Mouse (Mus musculus) midbrain, embryonic 16.5 days (tissue): Measurements from ENCODE around the gene Vps52. TPM values are rescaled to one million over a fixed set of nuclear protein-coding genes. Genes with fewer than 3 reads are reported as not detected.

Source experiments
- ATAC-seq: fragments of 200-750 bp; cut with Nextera tagmentation; 2 replicates; pipeline ENCODE4 v1.8.0; 2017; ENCODE audit warnings: moderate TSS enrichment
- H3K27ac ChIP-seq: fragments of 300-500 bp; sonication (generic); 2 replicates; pipeline ENCODE4 v1.5.1; 2014; ENCODE audit warnings: mild to moderate bottlenecking, low read length, mixed read lengths
- H3K27me3 ChIP-seq: fragments of 300-500 bp; sonication (generic); 2 replicates; pipeline ENCODE4 v1.6.1; 2014; ENCODE audit warnings: low read depth, low read length, mixed read lengths; ENCODE audit not compliant: control insufficient read depth, insufficient read depth
- H3K36me3 ChIP-seq: fragments of 300-500 bp; sonication (generic); 2 replicates; pipeline ENCODE4 v1.6.1; 2014; ENCODE audit warnings: mild to moderate bottlenecking, low read length, moderate library complexity, mixed read lengths; ENCODE audit not compliant: control insufficient read depth, insufficient read depth
- H3K4me1 ChIP-seq: fragments of 300-500 bp; sonication (generic); 2 replicates; pipeline ENCODE4 v1.6.1; 2014; ENCODE audit warnings: mild to moderate bottlenecking, low read length, mixed read lengths; ENCODE audit not compliant: control insufficient read depth, insufficient read depth
- H3K4me2 ChIP-seq: fragments of 300-500 bp; sonication (generic); 2 replicates; pipeline ENCODE4 v1.6.1; 2014; ENCODE audit warnings: mild to moderate bottlenecking, low read length, mixed read lengths
- H3K4me3 ChIP-seq: fragments of 300-500 bp; sonication (generic); 2 replicates; pipeline ENCODE4 v1.5.1; 2014; ENCODE audit warnings: low read depth, mild to moderate bottlenecking, low read length, moderate library complexity, mixed read lengths
- H3K9ac ChIP-seq: fragments of 300-500 bp; sonication (generic); 2 replicates; pipeline ENCODE4 v1.6.1; 2014; ENCODE audit warnings: low read depth, low read length, mixed read lengths
- H3K9me3 ChIP-seq: fragments of 300-500 bp; sonication (generic); replicated peaks from 2 replicates; pipeline ENCODE4 v1.6.1; 2014; ENCODE audit warnings: mild to moderate bottlenecking, low read length, mixed read lengths; ENCODE audit not compliant: control insufficient read depth, poor library complexity, severe bottlenecking
- WGBS: fragments of 180-500 bp; shearing (Covaris S2); extraction: QIAGEN DNeasy Blood & Tissue Kit; methylation state at CpG from one replicate; pipeline ENCODE4 v1.1.7; 2014; 5-methylcytosine and 5-hydroxymethylcytosine counted together
- polyA plus RNA-seq: library from polyadenylated mRNA; unstranded; fragments of >200 nt; fragmentation: Nextera tagmentation; extraction: Ambion mirVana; gene quantifications from 2 replicates; pipeline ENCODE4 v1.2.1, GENCODE M21; 2015

Vps52 gene
- polyA plus RNA-seq, 1 experiment from 2014 or later: 80.5 TPM

DNA sequence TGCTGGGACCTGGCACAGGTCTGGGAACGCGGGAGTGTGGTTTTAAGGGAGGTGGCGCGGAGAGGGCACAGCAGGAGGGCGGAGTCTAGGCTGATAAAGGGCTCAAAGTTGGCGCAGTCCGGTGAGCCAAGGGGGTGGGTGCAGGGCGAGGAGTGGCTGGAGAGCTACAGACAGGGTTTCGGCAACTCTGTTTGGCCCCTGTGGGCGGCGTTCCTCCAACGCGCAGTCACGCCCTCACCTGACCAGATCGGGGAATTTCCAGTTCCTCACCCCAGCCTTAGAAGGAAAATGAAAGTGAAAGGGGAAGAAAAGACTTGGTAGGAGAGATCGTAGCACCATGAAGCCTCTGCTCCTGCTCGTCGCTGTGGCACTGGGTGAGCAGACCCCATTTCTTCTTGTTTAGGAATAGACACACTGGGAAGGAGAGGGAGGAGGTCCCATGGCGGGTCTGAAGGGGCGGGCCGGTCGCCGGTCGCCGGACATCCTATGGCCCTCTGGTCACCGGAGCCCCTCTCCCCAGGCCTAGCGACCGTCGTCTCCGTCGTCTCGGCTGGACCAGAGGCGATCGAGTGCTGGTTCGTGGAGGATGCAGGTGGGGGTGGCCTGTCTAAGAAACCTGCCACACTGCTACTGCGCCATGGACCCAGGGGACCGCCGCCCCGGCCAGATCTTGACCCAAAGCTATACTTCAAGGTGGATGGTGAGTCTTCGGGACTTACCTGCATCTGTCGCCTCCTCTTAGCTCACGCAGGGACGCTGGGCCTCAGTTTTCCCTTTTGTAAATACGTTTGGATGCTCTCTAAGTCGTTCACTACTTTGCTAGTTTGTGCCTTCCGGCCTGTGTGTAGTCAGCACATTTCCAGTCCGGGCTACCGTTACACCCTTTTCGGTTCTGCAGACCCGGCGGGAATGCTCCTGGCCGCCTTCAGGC lies 36.0 kb upstream of the Vps52 start:
- peak overlapping the region; percentile 23; the same call in 1 of the 2 replicates for H3K27ac ChIP-seq
- 2% methylated on average over 52 of the region's 52 CpGs for whole genome bisulfite sequencing
- H3K27me3 ChIP-seq: peaks cover 2% of the 10 kb centered on the region; the same call in 1 of the 2 replicates
- H3K4me3 ChIP-seq: peak overlapping the region; percentile 37
- H3K4me2 ChIP-seq: peak overlapping the region; percentile 59
- peaks cover 25% of the 10 kb centered on the region for H3K4me1 ChIP-seq
- H3K36me3 ChIP-seq: no peaks in the 10 kb centered on the region
- peak overlapping the region; percentile 54 for H3K9ac ChIP-seq
- no peak for ATAC-seq
- no peaks in the 10 kb centered on the region for H3K9me3 ChIP-seq

DNA sequence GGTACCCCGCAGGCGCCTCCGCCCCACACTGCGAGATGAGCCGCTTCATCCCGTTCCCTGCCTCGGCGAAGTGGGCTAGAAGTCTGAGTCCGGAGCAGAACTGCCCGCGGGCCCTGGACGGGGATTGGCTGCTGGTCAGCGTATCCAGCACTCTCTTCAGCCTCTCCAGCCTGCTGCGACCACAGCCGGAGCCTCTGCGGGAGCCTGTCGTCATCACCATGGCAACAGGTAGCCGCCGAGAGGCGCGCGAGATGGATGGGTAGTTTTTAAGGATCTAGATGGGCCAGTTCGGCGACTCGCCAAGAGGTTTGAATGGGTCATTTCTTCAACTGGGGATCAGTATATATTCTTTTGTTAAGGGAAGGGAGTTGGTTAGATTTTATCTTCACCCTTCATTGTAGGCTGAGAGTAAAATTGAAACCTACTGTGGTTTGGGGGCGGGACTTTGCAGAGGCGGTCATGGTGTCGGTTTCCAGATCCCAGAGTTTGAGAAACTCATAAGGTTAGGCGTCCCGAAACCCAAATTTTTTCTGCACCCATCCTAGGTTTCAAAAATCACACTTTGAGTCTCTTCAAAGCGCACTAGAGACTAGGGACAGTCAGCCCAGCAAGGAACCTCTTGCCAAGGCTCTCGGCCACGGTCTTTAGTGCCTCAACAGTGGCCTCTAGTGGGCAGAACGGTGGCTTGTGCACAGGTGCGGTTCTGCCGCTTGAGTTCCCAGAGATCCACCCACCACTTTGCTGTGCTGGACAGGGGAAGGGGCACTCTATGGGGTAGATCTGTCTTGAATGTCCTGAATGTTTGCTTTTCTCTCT lies 35.1 kb upstream of the Vps52 start:
- no peaks in the 10 kb centered on the region for H3K9me3 ChIP-seq
- 1% methylated on average over 36 of the region's 36 CpGs for WGBS
- H3K4me3 ChIP-seq: peak overlapping the region; percentile 37
- ATAC-seq: no peak; the same call in 1 of the 2 replicates
- H3K4me1 ChIP-seq: peaks cover 20% of the 10 kb centered on the region
- H3K27ac ChIP-seq: 0 out of 2 replicates have a peak overlapping the region, but pooled peaks have one; percentile 23
- peak overlapping the region; percentile 54 for H3K9ac ChIP-seq
- peak overlapping the region; percentile 59 for H3K4me2 ChIP-seq
- no peaks in the 10 kb centered on the region for H3K36me3 ChIP-seq
- peaks cover 2% of the 10 kb centered on the region; the same call in 1 of the 2 replicates for H3K27me3 ChIP-seq

DNA sequence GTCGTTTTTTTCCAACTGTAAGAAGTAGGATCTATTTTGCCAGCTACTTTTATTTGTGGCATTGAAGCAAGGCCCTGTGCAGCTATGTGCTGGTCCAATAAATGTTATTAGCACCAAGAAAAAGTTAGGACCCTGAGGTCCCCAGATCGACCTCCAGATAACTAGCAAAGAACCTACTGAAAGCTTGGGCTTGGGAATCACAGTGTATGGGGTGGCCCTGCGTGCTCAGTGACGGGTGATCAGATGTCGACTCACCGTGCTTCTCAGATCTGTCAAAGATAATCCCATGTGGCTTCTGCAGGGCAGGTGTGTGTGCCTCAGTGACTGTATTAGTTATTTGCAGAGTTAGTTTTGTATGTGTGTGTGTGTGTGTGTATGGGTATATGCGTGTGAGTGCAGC lies 34.3 kb upstream of the Vps52 start:
- no peak for ATAC-seq
- WGBS: 90% methylated on average over 7 of the region's 7 CpGs
- Histone ChIP-seq H3K36me3 (peaks cover 3% of the 10 kb centered on the region; the same call in 1 of the 2 replicates), H3K27me3 (peaks cover 2% of the 10 kb centered on the region; the same call in 1 of the 2 replicates), H3K9ac (no peak overlapping the region), H3K4me2 (no peak overlapping the region), H3K27ac (no peak overlapping the region), H3K9me3 (no peaks in the 10 kb centered on the region), H3K4me1 (peaks cover 20% of the 10 kb centered on the region), H3K4me3 (no peak overlapping the region)

DNA sequence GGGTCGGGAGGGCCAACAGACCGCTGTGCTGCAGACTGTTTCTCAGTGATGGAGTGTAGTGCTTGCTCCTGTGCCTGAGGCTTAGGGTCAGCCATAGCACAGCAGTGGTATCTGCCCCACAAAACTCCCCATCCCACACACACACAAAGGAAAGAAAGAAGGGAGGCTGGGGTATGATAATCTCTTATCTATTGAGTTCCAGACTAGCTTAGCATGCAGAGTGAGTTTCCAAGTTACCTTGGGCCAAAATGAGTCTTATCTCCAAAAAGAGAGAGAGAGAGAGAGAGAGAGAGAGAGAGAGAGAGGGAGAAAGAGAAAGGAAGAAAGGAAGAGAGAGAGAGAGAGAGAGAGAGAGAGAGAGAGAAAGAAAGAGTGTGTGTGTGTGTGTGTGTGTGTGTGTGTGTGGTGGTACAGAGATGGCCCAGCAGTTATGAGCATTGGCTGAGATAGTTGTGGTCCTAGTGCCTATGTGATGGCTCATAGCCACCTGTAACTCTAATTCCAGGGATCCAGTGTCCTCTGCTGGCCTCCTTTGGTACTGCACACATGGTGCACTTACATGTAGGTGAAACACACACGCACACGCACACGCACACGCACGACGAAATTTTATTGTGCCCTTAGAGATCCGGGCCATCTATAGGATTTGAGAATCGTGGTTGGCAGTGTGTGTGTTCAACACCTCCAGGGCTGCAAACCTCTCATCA lies 30.9 kb upstream of the Vps52 start:
- no peak overlapping the region for H3K4me2 ChIP-seq
- peaks cover 5% of the 10 kb centered on the region; the same call in 1 of the 2 replicates for H3K36me3 ChIP-seq
- H3K27me3 ChIP-seq: no peaks in the 10 kb centered on the region
- no peak overlapping the region for H3K4me3 ChIP-seq
- peaks cover 17% of the 10 kb centered on the region for H3K4me1 ChIP-seq
- ATAC-seq: no peak
- H3K9me3 ChIP-seq: no peaks in the 10 kb centered on the region
- 87% methylated on average over 10 of the region's 10 CpGs for WGBS
- H3K9ac ChIP-seq: no peak overlapping the region
- H3K27ac ChIP-seq: no peak overlapping the region

DNA sequence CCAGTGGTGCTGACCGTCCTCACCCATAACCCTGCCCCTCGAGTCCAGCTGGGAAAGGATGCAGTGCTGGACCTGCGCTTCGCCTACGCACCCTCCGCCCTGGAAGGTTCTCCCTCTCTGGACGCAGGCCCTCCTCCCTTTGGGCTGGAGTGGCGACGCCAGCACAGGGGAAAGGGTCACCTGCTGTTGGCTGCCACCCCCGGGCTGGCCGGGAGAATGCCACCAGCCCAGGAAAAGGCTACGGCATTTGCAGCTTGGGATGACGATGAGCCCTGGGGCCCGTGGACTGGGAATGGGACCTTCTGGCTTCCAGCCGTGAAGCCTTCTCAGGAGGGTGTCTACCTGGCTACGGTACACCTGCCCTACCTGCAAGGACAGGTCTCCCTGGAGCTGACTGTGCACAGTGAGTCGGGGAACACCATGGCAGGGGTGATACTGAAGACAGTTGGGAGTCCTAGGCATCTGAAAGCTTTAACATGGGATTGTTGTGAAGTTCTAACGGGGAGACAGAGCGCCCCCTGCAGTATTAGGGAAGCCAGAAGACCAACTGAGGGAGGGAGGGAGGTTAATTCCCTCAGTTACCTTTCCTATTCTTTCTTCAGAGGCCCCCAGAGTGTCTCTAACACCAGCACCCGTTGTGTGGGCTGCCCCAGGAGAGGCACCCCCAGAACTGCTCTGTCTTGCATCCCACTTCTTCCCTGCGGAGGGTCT lies 30.1 kb upstream of the Vps52 start:
- Histone ChIP-seq H3K27me3 (no peaks in the 10 kb centered on the region), H3K4me1 (peaks cover 10% of the 10 kb centered on the region), H3K9me3 (no peaks in the 10 kb centered on the region), H3K36me3 (peaks cover 5% of the 10 kb centered on the region; the same call in 1 of the 2 replicates), H3K4me2 (no peak overlapping the region), H3K4me3 (no peak overlapping the region), H3K9ac (no peak overlapping the region), H3K27ac (no peak overlapping the region)
- no peak for ATAC-seq
- 85% methylated on average over 20 of the region's 21 CpGs for WGBS

DNA sequence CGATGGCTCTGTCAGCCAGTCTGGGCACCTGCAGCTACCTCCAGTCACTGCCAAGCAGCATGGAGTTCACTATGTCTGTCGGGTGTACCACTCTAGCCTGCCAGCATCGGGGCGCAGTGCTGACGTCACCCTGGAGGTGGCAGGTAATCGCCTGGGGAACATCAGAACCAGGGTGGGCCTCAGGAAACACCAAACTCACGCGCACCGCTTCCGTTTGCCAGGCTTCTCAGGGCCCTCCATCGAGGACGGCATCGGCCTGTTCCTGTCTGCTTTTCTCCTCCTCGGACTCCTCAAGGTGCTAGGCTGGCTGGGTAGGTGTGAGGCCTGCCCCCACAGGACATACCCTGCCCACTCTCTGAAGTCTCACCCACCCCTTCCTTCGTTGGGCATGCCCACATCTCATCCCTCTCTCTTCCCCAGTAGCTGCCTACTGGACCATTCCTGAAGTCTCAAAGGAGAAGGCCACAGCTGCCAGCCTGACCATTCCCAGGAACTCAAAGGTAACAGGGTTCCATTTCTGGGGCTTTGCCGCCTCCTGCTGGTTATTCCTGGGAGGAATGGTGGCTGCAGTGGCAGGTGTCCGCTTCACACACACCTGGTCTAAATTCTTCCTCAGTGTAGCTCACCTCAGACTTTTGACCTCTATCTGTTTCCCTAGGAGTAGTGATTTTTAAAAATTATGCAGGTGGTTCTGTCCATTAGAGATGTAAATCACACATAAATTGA lies 29.2 kb upstream of the Vps52 start:
- Histone ChIP-seq H3K9me3 (no peaks in the 10 kb centered on the region), H3K36me3 (peaks cover 5% of the 10 kb centered on the region; the same call in 1 of the 2 replicates), H3K27ac (no peak overlapping the region), H3K4me2 (no peak overlapping the region), H3K9ac (no peak overlapping the region), H3K4me3 (no peak overlapping the region), H3K27me3 (no peaks in the 10 kb centered on the region), H3K4me1 (peaks cover 17% of the 10 kb centered on the region)
- no peak for ATAC-seq
- 80% methylated on average over 17 of the region's 17 CpGs for WGBS

DNA sequence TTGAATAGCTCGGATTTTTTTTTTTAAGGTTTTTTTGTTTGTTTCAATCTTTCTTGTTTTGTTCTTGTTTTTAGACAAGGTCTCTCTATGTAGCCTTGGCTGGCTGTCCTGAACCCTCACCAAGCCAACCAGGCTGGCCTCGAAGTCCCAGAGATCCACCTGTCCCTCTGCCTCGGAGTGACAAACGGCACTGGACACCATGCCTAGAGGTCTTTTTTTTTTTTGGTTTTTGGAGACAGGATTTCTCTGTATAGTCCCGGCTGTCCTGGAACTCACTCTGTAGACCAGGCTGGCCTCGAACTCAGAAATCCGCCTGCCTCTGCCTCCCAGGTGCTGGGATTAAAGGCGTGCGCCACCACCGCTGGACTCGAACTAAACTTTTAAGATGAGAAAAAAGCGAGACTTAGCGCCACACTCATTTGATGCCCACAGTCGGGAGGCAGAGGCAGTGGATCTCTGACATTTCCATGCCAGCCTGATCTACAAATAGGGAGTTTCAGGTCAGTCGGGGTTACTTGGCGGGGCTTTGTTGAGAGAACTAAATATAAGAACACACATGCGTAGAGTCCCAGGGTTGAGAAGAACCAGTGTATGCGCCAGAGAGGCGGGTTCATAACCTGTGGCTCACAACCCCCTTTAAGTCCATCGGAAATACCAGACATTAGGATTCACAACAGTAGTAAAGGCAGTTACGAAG lies 27.2 kb upstream of the Vps52 start:
- peak overlapping the region; percentile 99 for H3K4me2 ChIP-seq
- H3K27me3 ChIP-seq: no peaks in the 10 kb centered on the region
- ATAC-seq: no peak
- peak overlapping the region; percentile 88 for H3K4me3 ChIP-seq
- H3K4me1 ChIP-seq: peaks cover 17% of the 10 kb centered on the region
- WGBS: 65% methylated on average over 21 of the region's 21 CpGs
- H3K27ac ChIP-seq: no peak overlapping the region
- peak overlapping the region; percentile 92 for H3K9ac ChIP-seq
- peaks cover 5% of the 10 kb centered on the region for H3K36me3 ChIP-seq
- no peaks in the 10 kb centered on the region for H3K9me3 ChIP-seq
